Mouse (Mus musculus): ENCODE results near the gene Mxra8.

Gene Mxra8

GRCm38 (mm10) chr4:155863001-155863400, 23.5 kb downstream of the Mxra8 start, which contains the start of gene Tas1r3:
Gene Tas1r3, minus strand, starts transcription at chr4:155863362.
- DNase-seq (ENCODE audit: low spot score in 2 of 2), result no peak

- DNase-seq (ENCODE audit: low spot score in 2 of 2), result no peak
Measured at GRCm38 (mm10) chr4:155868614-155869298, 29.3 kb downstream of the Mxra8 start.

- DNase-seq (ENCODE audit: low spot score in 2 of 2), result peak; percentile 97
Measured at GRCm38 (mm10) chr4:155869317-155870033, 30.0 kb downstream of the Mxra8 start, which contains the start of the genes Cptp and Ints11. Gene Cptp, minus strand, starts transcription at chr4:155869440. Gene Ints11, plus strand, starts transcription at chr4:155869546.

- DNase-seq (ENCODE audit: low spot score in 2 of 2), result no peak
Measured at GRCm38 (mm10) chr4:155871404-155871803, 31.9 kb downstream of the Mxra8 start.

- DNase-seq (ENCODE audit: low spot score in 2 of 2), result no peak
Measured at GRCm38 (mm10) chr4:155883587-155883986, 44.1 kb downstream of the Mxra8 start.

GRCm38 (mm10) chr4:155886330-155886729, 46.9 kb downstream of the Mxra8 start:
- DNase-seq (ENCODE audit: low spot score in 2 of 2), result no peak

- DNase-seq (ENCODE audit: low spot score in 2 of 2), result no peak
Measured at GRCm38 (mm10) chr4:155887674-155888073, 48.2 kb downstream of the Mxra8 start.

GRCm38 (mm10) chr4:155888181-155888580, 48.7 kb downstream of the Mxra8 start:
- no peak for DNase-seq (ENCODE audit: low spot score in 2 of 2)

GRCm38 (mm10) chr4:155889316-155889715, 49.8 kb downstream of the Mxra8 start:
- no peak for DNase-seq (ENCODE audit: low spot score in 2 of 2)

GRCm38 (mm10) chr4:155891011-155891471, 51.6 kb downstream of the Mxra8 start:
- DNase-seq (ENCODE audit: low spot score in 2 of 2), result peak in 1 of 2 experiments; percentile 29

- peak; percentile 95 to 96 for DNase-seq (ENCODE audit: low spot score in 2 of 2)
Measured at GRCm38 (mm10) chr4:155891551-155892001, 52.1 kb downstream of the Mxra8 start, which contains the start of the genes Pusl1 and Acap3. Gene Pusl1, minus strand, starts transcription at chr4:155891781. Gene Acap3, plus strand, starts transcription at chr4:155891822.

- peak; percentile 77 to 80 for DNase-seq (ENCODE audit: low spot score in 2 of 2)
Measured at GRCm38 (mm10) chr4:155892017-155892416, 52.5 kb downstream of the Mxra8 start.

- DNase-seq (ENCODE audit: low spot score in 2 of 2), result no peak
Measured at GRCm38 (mm10) chr4:155892438-155893211, 53.1 kb downstream of the Mxra8 start.

- DNase-seq (ENCODE audit: low spot score in 2 of 2), result no peak
Measured at GRCm38 (mm10) chr4:155893212-155893690, 53.8 kb downstream of the Mxra8 start.

Measured in frontal cortex, postnatal 36 days (tissue).